Mouse (Mus musculus) neural tube, embryonic 15.5 days (tissue): Measurements from ENCODE around the gene Fbxl12. TPM values are rescaled to one million over a fixed set of nuclear protein-coding genes. Genes with fewer than 3 reads are reported as not detected.
"Not testable (repeated sequence)": the region's sequence is repeated elsewhere in the genome, so short reads cannot be mapped to it uniquely, and the experiment has no call there.

Source experiments
- ATAC-seq: fragments of 200-750 bp; cut with Nextera tagmentation; 2 replicates; pipeline ENCODE4 v1.8.0; 2017; ENCODE audit warnings: mild to moderate bottlenecking, moderate TSS enrichment, moderate library complexity; ENCODE audit not compliant: low FRiP score
- H3K27ac ChIP-seq: fragments of 300-500 bp; sonication (generic); replicated peaks from 2 replicates; pipeline ENCODE4 v1.5.1; 2015; ENCODE audit warnings: mild to moderate bottlenecking, inconsistent platforms
- H3K27me3 ChIP-seq: fragments of 300-500 bp; sonication (generic); replicated peaks from 2 replicates; pipeline ENCODE4 v1.6.1; 2015; ENCODE audit warnings: inconsistent platforms
- H3K36me3 ChIP-seq: fragments of 300-500 bp; sonication (generic); 2 replicates; pipeline ENCODE4 v1.6.1; 2015; ENCODE audit warnings: inconsistent platforms
- H3K4me1 ChIP-seq: fragments of 300-500 bp; sonication (generic); 2 replicates; pipeline ENCODE4 v1.6.1; 2015; ENCODE audit warnings: inconsistent platforms
- H3K4me2 ChIP-seq: fragments of 300-500 bp; sonication (generic); 2 replicates; pipeline ENCODE4 v1.6.1; 2015; ENCODE audit warnings: inconsistent platforms, mild to moderate bottlenecking, moderate library complexity
- H3K4me3 ChIP-seq: fragments of 300-500 bp; sonication (generic); replicated peaks from 2 replicates; pipeline ENCODE4 v1.5.1; 2015; ENCODE audit warnings: mild to moderate bottlenecking, inconsistent platforms
- H3K9ac ChIP-seq: fragments of 300-500 bp; sonication (generic); replicated peaks from 2 replicates; pipeline ENCODE4 v1.6.1; 2015; ENCODE audit warnings: mild to moderate bottlenecking, inconsistent platforms
- H3K9me3 ChIP-seq: fragments of 300-500 bp; sonication (generic); replicated peaks from 2 replicates; pipeline ENCODE4 v1.6.1; 2016; ENCODE audit warnings: inconsistent platforms
- WGBS: fragments of 180-500 bp; shearing (Covaris S2); methylation state at CpG from one replicate; pipeline ENCODE4 v1.1.7; 2015; ENCODE audit warnings: mixed read lengths; 5-methylcytosine and 5-hydroxymethylcytosine counted together
- polyA plus RNA-seq: library from polyadenylated mRNA; unstranded; fragments of >200 nt; fragmentation: Nextera tagmentation; extraction: Ambion mirVana; gene quantifications from 2 replicates; pipeline ENCODE4 v1.2.1, GENCODE M21; 2015

Gene Fbxl12
- polyA plus RNA-seq, result 13.0 and 20.6 TPM in 2 replicates

DNA sequence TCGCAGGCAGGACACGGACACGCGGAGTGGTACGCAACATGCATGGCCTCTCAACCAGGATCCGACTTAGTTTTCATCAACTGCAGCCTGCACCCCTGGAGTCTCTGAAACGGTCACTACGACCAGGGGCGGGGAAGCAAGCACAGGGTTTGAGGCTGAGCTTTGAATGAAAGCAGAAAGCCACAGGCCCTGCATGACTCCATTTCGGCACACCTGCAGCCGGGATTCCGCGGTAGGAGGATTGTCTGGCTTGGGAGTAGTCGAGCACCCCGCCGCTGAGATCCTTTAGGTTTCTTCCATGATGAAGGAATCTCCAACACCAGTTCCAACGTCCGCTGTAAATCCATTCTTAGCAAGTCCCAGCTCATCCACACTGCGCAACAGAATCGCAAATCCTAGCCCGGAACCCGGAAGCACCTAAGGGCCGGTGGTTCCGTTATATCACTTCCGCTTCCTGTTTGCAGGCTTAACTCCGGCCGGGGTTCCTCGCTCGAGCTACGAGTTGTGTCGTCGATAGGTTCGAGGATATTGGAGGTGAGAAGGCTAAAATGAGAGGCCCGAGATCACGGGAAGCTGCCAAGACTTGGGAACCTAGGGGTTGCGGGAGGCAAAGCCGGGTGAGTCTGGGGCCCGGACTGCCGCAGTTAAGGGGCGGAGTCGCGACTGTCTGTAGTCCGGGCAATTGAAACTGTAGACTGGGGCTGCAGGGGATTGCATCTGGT, at the start of gene Fbxl12:
Gene Fbxl12 (minus strand): TSS at position 408 of the 722 bp plus-strand sequence.
- Histone ChIP-seq H3K9me3 (no peaks in the 10 kb centered on the region), H3K27me3 (no peaks in the 10 kb centered on the region), H3K4me3 (peak within 1 kb of the TSS; percentile 90), H3K9ac (peak within 1 kb of the TSS; percentile 81), H3K36me3 (peaks cover 25% of the 10 kb centered on the region), H3K4me2 (peak within 1 kb of the TSS; percentile 98), H3K4me1 (peaks cover 49% of the 10 kb centered on the region), H3K27ac (peak within 1 kb of the TSS; percentile 94)
- ATAC-seq, result 0 out of 2 replicates have a peak, but pooled peaks have one; percentile 25
- under 1% methylated on average over 43 of the region's 43 CpGs for WGBS

DNA sequence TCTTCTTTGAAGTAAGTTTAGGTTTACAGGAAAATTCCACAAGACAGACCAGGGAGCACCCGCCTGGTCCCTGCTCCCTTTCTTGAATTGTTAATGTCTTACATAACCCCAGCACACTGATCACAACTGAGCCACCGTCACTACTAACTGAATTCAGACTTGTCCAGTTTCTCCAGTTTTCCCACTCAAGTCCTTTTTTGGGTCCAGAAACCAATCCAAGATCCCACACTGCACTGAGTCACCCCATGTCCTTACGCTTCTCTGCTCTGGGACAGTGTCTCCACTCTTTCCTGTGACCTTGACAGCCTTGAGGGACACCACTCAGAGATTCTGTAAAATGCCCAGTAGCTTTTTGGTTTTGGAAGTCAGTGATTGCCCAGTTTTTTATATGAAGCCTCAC, 48.3 kb upstream of the Fbxl12 start:
- Histone ChIP-seq H3K4me2 (no peak overlapping the region), H3K9ac (no peak overlapping the region), H3K4me1 (peaks cover 39% of the 10 kb centered on the region), H3K36me3 (no peaks in the 10 kb centered on the region), H3K4me3 (no peak overlapping the region), H3K27ac (no peak overlapping the region), H3K27me3 (no peaks in the 10 kb centered on the region), H3K9me3 (no peaks in the 10 kb centered on the region)
- WGBS, result 89% methylated on average over 3 of the region's 3 CpGs
- ATAC-seq, result no peak

DNA sequence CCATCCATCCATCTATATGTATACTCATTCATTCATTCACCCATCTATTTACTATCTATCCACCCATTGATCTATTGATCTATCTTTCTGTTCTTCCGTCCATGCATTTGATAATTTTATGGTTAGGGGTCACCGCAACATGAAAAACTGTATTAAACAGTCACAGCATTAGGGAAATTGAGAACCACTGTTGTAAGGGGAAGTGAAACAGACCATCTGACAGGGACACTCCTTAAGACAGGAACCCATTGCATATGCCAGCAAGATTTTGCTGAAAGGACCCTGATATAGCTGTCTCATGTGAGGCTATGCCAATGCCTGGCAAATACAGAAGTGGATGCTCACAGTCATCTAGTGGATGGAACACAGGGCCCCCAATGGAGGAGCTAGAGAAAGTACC, 45.9 kb upstream of the Fbxl12 start:
- H3K4me1 ChIP-seq, result peaks cover 23% of the 10 kb centered on the region
- H3K4me3 ChIP-seq, H3K9ac ChIP-seq, H3K27me3 ChIP-seq, H3K36me3 ChIP-seq, ATAC-seq, H3K9me3 ChIP-seq, H3K4me2 ChIP-seq: not testable (repeated sequence)
- H3K27ac ChIP-seq, result peak overlapping the region; percentile 70; the same call in 1 of the 2 replicates
- 85% methylated on average over 2 of the region's 2 CpGs for WGBS

DNA sequence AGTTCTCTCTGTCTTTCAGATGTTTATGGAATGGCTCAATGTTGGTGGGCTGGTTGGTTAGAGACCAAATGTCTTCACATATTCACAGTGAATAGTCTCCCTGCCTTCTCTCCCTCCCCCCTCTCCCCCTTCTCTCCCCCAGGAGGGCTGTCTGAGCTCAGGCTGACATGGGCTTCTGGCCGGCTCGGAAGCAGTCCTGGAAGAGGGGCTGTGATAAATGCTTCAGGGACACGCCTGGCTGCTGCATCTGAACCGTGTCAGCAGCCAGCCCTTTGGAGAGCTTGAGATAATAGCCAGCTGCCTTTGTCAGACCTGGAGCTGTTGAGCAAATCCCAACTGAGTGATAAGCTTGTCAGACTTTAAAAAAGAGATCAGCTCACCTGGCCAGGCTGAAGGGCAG, 45.3 kb upstream of the Fbxl12 start:
- 4% methylated on average over 4 of the region's 4 CpGs for WGBS
- no peaks in the 10 kb centered on the region for H3K27me3 ChIP-seq

DNA sequence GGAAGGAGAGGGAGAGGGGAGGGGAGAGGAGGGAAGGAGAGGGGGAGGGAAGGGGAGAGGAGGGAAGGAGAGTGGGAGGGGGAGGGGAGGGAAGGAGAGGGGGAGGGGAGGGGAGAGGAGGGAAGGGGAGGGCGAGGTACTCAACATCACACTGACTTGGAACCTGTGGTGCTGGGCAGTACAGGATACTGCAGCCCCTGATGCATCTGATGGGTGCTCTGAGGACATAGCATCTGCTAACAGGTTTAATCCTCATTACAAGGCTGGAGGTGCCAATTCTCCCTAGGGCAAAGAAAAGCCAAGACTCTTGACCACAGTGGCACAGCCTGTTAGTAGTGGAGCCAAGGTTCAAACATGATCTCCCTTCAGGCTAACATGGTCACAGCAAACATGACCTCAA, 44.8 kb upstream of the Fbxl12 start:
- Histone ChIP-seq H3K9me3 (no peaks in the 10 kb centered on the region), H3K4me2 (no peak overlapping the region), H3K27me3 (no peaks in the 10 kb centered on the region), H3K27ac (peak overlapping the region; percentile 70), H3K36me3 (no peaks in the 10 kb centered on the region), H3K9ac (no peak overlapping the region), H3K4me1 (peaks cover 13% of the 10 kb centered on the region), H3K4me3 (no peak overlapping the region)
- peak; percentile 51 for ATAC-seq
- WGBS, result 75% methylated on average over 1 of the region's 1 CpGs

More for the DNA sequence above, 45.3 kb upstream of the Fbxl12 start:
- Histone ChIP-seq H3K9me3 (no peaks in the 10 kb centered on the region), H3K4me1 (peaks cover 18% of the 10 kb centered on the region), H3K4me2 (no peak overlapping the region), H3K27ac (peak overlapping the region; percentile 70), H3K4me3 (no peak overlapping the region), H3K36me3 (no peaks in the 10 kb centered on the region), H3K9ac (no peak overlapping the region)
- peak; percentile 60 for ATAC-seq

DNA sequence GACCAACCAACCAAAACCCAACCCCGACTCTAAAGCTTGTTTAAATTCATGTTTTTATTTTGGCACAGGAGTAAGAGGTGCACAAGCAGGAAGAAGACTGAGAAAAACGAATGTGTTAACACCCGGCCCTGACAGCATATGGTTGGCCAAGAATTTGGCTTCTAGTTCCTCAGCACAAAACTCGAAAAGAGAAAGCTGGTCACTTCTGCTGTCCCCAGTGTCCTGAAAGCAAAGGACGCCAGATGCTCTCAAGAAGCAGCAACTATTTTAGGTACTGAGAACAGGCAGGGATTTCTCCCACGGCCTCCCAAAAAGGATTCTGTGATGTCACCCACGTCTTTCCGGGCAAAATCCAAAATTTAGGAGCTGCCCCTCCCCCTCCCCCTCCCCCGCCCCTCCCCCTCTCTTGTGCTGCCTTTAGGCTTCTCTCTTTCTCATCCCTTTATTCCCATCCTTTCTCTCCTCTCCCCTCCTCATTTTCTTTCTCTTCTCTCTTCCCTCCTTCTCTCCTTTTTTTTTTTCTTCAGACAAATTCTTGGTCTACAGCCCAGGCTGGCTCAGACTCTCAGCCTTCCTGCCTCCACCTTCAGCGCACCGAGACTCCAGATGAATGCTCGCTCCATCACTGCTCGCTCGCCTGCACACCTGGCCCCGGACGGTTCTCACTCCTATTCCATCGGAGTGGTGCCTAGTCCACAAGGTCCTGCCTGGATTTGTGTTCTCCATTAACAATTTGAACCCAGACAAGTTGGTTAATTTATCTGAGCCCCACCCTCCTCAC, 40.7 kb upstream of the Fbxl12 start:
- Histone ChIP-seq H3K36me3 (no peaks in the 10 kb centered on the region), H3K9me3 (no peaks in the 10 kb centered on the region), H3K9ac (no peak overlapping the region), H3K4me1 (peaks cover 17% of the 10 kb centered on the region), H3K27me3 (no peaks in the 10 kb centered on the region), H3K27ac (no peak overlapping the region), H3K4me3 (no peak overlapping the region), H3K4me2 (no peak overlapping the region)
- no peak for ATAC-seq
- WGBS, result 63% methylated on average over 16 of the region's 17 CpGs

DNA sequence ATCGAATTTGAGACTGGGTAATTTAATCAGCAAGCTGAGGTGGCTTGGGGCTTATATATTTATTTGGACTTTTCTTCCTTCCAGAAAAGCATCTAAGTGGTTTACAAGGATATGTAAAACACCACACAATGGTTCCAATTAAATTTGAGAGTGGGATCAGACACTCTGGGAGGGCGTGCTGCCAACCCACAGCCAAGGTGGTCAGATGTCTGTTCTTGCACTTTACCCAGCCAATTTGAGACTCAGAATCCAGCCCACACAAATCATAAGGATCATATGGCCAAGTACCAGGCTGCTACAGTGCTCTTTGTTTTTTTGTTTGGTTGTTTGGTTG, 37.8 kb upstream of the Fbxl12 start:
- peak overlapping the region; percentile 35; the same call in 1 of the 2 replicates for H3K27ac ChIP-seq
- H3K27me3 ChIP-seq, result no peaks in the 10 kb centered on the region
- no peak overlapping the region for H3K4me2 ChIP-seq
- H3K9ac ChIP-seq, result no peak overlapping the region
- WGBS, result 48% methylated on average over 2 of the region's 2 CpGs
- peaks cover 16% of the 10 kb centered on the region for H3K4me1 ChIP-seq
- no peak overlapping the region for H3K4me3 ChIP-seq
- no peaks in the 10 kb centered on the region for H3K36me3 ChIP-seq
- H3K9me3 ChIP-seq, result no peaks in the 10 kb centered on the region
- no peak for ATAC-seq

DNA sequence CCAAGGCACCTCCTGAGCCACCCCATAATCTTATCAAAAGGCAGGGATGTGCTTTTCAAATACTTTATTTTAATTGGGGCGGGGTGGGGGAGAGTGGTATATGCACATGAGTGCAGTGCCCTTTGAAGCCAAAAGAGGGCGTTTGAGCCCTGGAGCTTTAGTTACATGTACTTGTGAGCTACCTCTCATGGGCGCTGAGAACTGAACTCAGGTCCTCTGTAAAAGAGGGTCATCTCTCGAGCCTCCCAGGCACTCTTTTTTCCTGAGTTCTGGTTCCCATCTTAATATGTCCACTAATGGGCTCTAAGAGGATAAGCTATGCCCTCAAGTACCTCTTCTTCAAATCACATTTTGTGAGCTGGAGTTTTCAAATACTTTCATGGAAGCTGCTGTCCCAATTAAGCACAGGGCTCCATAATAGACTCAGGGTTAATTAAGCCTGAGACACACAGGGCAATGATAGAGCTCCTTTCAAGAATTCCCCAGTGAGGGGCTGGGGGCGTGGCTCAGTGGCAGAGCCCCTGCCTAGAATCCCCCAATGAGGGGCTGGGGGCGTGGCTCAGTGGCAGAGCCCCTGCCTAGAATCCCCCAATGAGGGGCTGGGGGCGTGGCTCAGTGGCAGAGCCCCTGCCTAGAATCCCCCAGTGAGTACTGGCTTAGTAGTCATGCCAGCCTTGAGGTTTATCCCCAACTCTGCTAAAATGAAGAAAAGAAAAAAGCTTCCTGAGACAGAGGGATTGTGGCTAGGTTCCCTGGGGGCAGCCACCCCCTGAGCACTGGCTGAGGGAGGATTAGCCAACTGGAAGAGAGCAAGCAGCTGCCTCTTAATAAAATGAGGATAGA, 37.2 kb upstream of the Fbxl12 start:
- peak; percentile 50 for ATAC-seq
- WGBS, result 56% methylated on average over 7 of the region's 7 CpGs

DNA sequence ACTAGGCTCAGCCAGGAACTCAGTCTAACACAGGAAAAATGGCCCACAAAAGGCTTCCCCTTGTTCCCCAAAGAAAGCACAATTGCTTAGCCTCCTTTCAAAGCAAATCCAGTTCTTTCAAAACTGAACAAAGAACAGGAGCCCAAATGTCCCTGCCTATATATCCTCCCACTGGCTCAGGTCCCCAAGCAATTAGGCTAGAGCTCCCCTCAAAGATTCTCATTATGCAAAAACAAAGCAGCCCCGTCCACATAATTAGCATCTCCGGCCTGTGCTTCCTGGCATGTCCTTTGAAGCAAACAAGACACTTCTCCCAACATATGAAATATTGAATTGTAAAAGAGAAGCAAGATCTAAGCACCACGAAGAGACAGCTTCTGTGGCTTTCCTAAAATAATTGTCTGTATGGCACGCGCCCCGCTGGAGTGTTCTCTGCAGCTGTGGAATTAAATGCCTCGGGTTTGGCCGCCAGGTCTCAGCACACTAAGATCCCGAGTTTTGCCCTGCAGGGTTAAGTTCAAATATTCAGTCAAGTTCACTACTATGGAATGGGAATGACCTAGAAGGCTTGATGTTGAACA, 35.9 kb upstream of the Fbxl12 start:
- Histone ChIP-seq H3K4me2 (no peak overlapping the region), H3K9ac (no peak overlapping the region), H3K27me3 (no peaks in the 10 kb centered on the region), H3K4me1 (peaks cover 16% of the 10 kb centered on the region), H3K27ac (peak overlapping the region; percentile 10; the same call in 1 of the 2 replicates), H3K36me3 (no peaks in the 10 kb centered on the region; the same call in 1 of the 2 replicates), H3K4me3 (no peak overlapping the region), H3K9me3 (no peaks in the 10 kb centered on the region)
- no peak for ATAC-seq
- 38% methylated on average over 9 of the region's 9 CpGs for WGBS

More for the DNA sequence above, 37.2 kb upstream of the Fbxl12 start:
- H3K27ac ChIP-seq, result peak overlapping the region; percentile 35; the same call in 1 of the 2 replicates
- no peaks in the 10 kb centered on the region; the same call in 1 of the 2 replicates for H3K36me3 ChIP-seq
- H3K9ac ChIP-seq, result no peak overlapping the region
- H3K9me3 ChIP-seq, result no peaks in the 10 kb centered on the region
- H3K4me1 ChIP-seq, result peaks cover 16% of the 10 kb centered on the region
- H3K27me3 ChIP-seq, result no peaks in the 10 kb centered on the region
- no peak overlapping the region for H3K4me3 ChIP-seq
- no peak overlapping the region for H3K4me2 ChIP-seq

DNA sequence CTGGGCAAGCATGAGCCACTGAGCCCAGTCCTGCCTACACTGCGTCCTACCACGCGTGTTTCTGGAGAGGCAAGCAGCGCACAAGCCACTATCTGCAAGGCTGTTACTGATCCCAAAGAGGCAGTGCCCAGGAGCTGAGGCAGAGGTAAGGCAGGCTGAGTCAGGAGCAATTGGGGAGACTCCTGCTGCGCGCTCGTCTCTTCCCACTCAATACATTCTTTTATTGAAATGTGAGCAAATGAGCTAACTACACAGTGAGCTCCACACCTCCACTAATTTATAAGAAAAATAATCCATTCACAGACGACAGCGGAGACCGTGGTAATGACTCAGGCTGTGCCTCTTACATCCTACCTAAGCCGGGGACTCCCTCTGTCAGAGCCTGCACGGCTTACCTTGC, 33.3 kb upstream of the Fbxl12 start:
- H3K4me3 ChIP-seq, result no peak overlapping the region
- no peaks in the 10 kb centered on the region for H3K27me3 ChIP-seq
- H3K4me1 ChIP-seq, result peaks cover 16% of the 10 kb centered on the region
- H3K36me3 ChIP-seq, result peaks cover 12% of the 10 kb centered on the region
- H3K27ac ChIP-seq, result no peak overlapping the region
- ATAC-seq, result no peak
- H3K4me2 ChIP-seq, result no peak overlapping the region
- no peak overlapping the region for H3K9ac ChIP-seq
- no peaks in the 10 kb centered on the region for H3K9me3 ChIP-seq
- 89% methylated on average over 12 of the region's 12 CpGs for WGBS

DNA sequence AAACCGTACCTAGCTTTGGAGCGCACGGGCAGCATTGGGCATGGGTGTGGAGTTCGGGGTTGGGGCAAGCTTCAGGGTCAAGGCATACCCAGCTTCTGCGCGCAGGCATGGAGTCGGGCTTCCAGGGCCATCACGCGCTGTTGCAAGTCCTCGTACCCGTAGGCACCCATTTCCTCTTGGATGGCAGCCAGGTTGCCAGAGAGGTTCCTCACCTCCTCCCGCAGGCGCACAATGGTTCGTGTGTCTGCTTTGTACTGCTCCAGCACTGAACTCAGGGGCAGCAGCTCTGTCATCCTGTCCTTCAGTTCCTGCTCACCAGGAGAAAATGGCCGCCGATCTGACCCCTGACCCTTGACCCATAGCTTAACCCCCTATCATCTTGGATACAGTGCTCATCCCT, 27.5 kb upstream of the Fbxl12 start:
- Histone ChIP-seq H3K4me3 (no peak overlapping the region), H3K9me3 (no peaks in the 10 kb centered on the region), H3K9ac (no peak overlapping the region), H3K4me2 (no peak overlapping the region), H3K4me1 (no peaks in the 10 kb centered on the region), H3K27ac (no peak overlapping the region), H3K36me3 (peaks cover 36% of the 10 kb centered on the region), H3K27me3 (no peaks in the 10 kb centered on the region)
- ATAC-seq, result no peak
- WGBS, result 74% methylated on average over 16 of the region's 16 CpGs
